Mouse (Mus musculus) ES-E14 (cell line): Measurements from ENCODE around the gene Gm21833.

Experiments used
- MAFK ChIP-seq: IDR thresholded peaks from 2 replicates; pipeline ENCODE4 v1.6.1; 2014; ENCODE audit warnings: mild to moderate bottlenecking, low read depth, low read length, inconsistent platforms; ENCODE audit not compliant: insufficient read depth
- ZC3H11A ChIP-seq: IDR thresholded peaks from 2 replicates; pipeline ENCODE4 v1.6.1; 2012; ENCODE audit warnings: low read depth, mild to moderate bottlenecking, inconsistent platforms, low read length, borderline replicate concordance
- ZNF384 ChIP-seq: IDR thresholded peaks from 2 replicates; pipeline ENCODE4 v1.6.1; 2012; ENCODE audit warnings: low read depth, low read length, inconsistent platforms

- TF ChIP-seq MAFK, result no peak
- no peak for TF ChIP-seq ZC3H11A
- TF ChIP-seq ZNF384, result peak; percentile 62; the same call in 1 of the 2 replicates
Observed at GRCm38 (mm10) chr16:82789521-82789920, 38.7 kb upstream of the Gm21833 start.
